Mouse (Mus musculus) liver, postnatal 0 days (tissue): Measurements from ENCODE around the gene Sptssb. TPM values are rescaled to one million over a fixed set of nuclear protein-coding genes. Genes with fewer than 3 reads are reported as not detected.

ENCODE experiments used
- ATAC-seq: fragments of 200-750 bp; cut with Nextera tagmentation; 2 replicates; pipeline ENCODE4 v1.8.0; 2017; ENCODE audit warnings: mild to moderate bottlenecking, moderate library complexity
- DNase-seq: peaks from one replicate; pipeline ENCODE4 v3.0.0-alpha.2; 2016
- H3K27ac ChIP-seq: fragments of 300-500 bp; sonication (generic); 2 replicates; pipeline ENCODE4 v1.5.1; 2014; ENCODE audit warnings: antibody characterized with exemption, moderate library complexity, mild to moderate bottlenecking, low read depth
- H3K27me3 ChIP-seq: fragments of 300-500 bp; sonication (generic); 2 replicates; pipeline ENCODE4 v1.6.1; 2014; ENCODE audit warnings: low read length, control low read depth, mixed read lengths; ENCODE audit not compliant: insufficient read depth
- H3K36me3 ChIP-seq: fragments of 300-500 bp; sonication (generic); replicated peaks from 2 replicates; pipeline ENCODE4 v1.6.1; 2014; ENCODE audit warnings: mild to moderate bottlenecking, control low read depth, low read length, moderate library complexity, mixed read lengths; ENCODE audit not compliant: insufficient read depth
- H3K4me1 ChIP-seq: fragments of 300-500 bp; sonication (generic); 2 replicates; pipeline ENCODE4 v1.6.1; 2014; ENCODE audit warnings: antibody characterized with exemption, mild to moderate bottlenecking, control low read depth; ENCODE audit not compliant: insufficient read depth
- H3K4me2 ChIP-seq: fragments of 300-500 bp; sonication (generic); 2 replicates; pipeline ENCODE4 v1.6.1; 2014; ENCODE audit warnings: low read depth, mild to moderate bottlenecking, low read length, moderate library complexity, mixed read lengths
- H3K4me3 ChIP-seq: fragments of 300-500 bp; sonication (generic); 2 replicates; pipeline ENCODE4 v1.5.1; 2014; ENCODE audit warnings: low read depth, low read length
- H3K9ac ChIP-seq: fragments of 300-500 bp; sonication (generic); replicated peaks from 2 replicates; pipeline ENCODE4 v1.6.1; 2014; ENCODE audit warnings: mild to moderate bottlenecking, moderate library complexity
- H3K9me3 ChIP-seq: fragments of 300-500 bp; sonication (generic); 2 replicates; pipeline ENCODE4 v1.6.1; 2016; ENCODE audit warnings: mild to moderate bottlenecking, control low read depth, low read length, mixed read lengths
- CTCF ChIP-seq: sonication (generic); IDR thresholded peaks from 2 replicates; pipeline ENCODE4 v1.5.1; 2016; ENCODE audit warnings: antibody characterized with exemption, low read depth
- EP300 ChIP-seq: IDR thresholded peaks from 2 replicates; pipeline ENCODE4 v1.6.1; 2016; ENCODE audit warnings: antibody characterized with exemption, low read depth, mild to moderate bottlenecking
- WGBS: fragments of 180-500 bp; shearing (Covaris S2); extraction: QIAGEN DNeasy Blood & Tissue Kit; methylation state at CpG from one replicate; pipeline ENCODE4 v1.1.7; 2014; ENCODE audit not compliant: insufficient replicate concordance; 5-methylcytosine and 5-hydroxymethylcytosine counted together
- polyA plus RNA-seq: library from polyadenylated mRNA; unstranded; fragments of >200 nt; fragmentation: Nextera tagmentation; extraction: Ambion mirVana; gene quantifications from 2 replicates; pipeline ENCODE4 v1.2.1, GENCODE M21; 2015

Gene Sptssb
- polyA plus RNA-seq, 1 experiment from 2014 or later, result 0.22 TPM

- 55% methylated on average over 4 of the region's 4 CpGs for WGBS
- ATAC-seq (peak; percentile 96), DNase-seq (no peak)
- no peaks in the 10 kb centered on the region for H3K36me3 ChIP-seq
- no peak overlapping the region for H3K4me2 ChIP-seq
- H3K4me1 ChIP-seq, result peaks cover 2% of the 10 kb centered on the region; the same call in 1 of the 2 replicates
- H3K9me3 ChIP-seq, result no peaks in the 10 kb centered on the region
- H3K27ac ChIP-seq, result peak overlapping the region; percentile 60
- H3K27me3 ChIP-seq, result no peaks in the 10 kb centered on the region
- no peak overlapping the region for H3K9ac ChIP-seq
- no peak overlapping the region for H3K4me3 ChIP-seq
- TF ChIP-seq EP300 (peak; percentile 40; the same call in 1 of the 2 replicates), CTCF (no peak)
Measured at GRCm38 (mm10) chr3:69779246-69779796, 80.4 kb downstream of the Sptssb start.

- no peak overlapping the region for H3K4me2 ChIP-seq
- TF ChIP-seq CTCF (no peak), EP300 (no peak)
- DNase-seq (no peak), ATAC-seq (no peak)
- H3K27me3 ChIP-seq, result no peaks in the 10 kb centered on the region
- H3K4me1 ChIP-seq, result no peaks in the 10 kb centered on the region
- no peak overlapping the region for H3K4me3 ChIP-seq
- 67% methylated on average over 4 of the region's 4 CpGs for WGBS
- H3K27ac ChIP-seq, result no peak overlapping the region
- no peaks in the 10 kb centered on the region for H3K36me3 ChIP-seq
- no peak overlapping the region for H3K9ac ChIP-seq
- no peaks in the 10 kb centered on the region for H3K9me3 ChIP-seq
Measured at GRCm38 (mm10) chr3:69773356-69773755, 86.4 kb downstream of the Sptssb start.

Other genes starting within 250 kb of the Sptssb start
- gene Nmd3, start 138.0 kb downstream of the Sptssb start, polyA plus RNA-seq, result 64.0 and 69.9 TPM in 2 replicates
- not detected in 2 replicates for gene Otol1, start 147.7 kb upstream of the Sptssb start, polyA plus RNA-seq